Mouse (Mus musculus): ENCODE results near the gene Car11. TPM values are rescaled to one million over a fixed set of nuclear protein-coding genes. Genes with fewer than 3 reads are reported as not detected.

Gene Car11
- polyA plus RNA-seq, 1 experiment from 2014 or later: 64.4 TPM

DNA sequence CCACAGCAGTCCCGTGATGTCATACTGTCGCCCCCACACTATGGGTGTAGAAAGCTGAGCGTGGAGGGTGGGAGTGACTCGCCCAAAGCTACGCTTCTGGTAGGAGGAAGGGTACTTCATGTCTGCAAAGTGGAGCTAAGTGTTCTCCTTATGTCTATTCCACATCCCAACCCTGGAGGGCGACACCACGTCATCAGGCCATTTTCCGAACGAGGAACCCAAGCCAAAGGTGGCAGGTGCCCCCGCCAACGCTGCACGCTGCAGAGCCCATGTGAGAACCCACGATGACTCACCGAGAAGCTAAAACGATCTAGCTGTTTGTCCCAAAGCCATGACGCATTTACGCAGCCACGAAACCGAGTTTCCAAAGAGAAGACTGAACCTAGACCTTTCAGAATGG is 42.7 kb downstream of the Car11 start:
- Histone ChIP-seq H3K9me3 (ENCODE audit: control insufficient read depth, low read length) (no peaks in the 10 kb centered on the region), H3K4me2 (ENCODE audit: low read length) (peak overlapping the region; percentile 37), H3K4me1 (replicated peaks; ENCODE audit: control insufficient read depth, insufficient read depth, low read length) (peaks cover 2% of the 10 kb centered on the region; the same call in 1 of the 2 replicates), H3K4me3 (replicated peaks; ENCODE audit: low read length) (peak overlapping the region; percentile 17), H3K27me3 (replicated peaks; ENCODE audit: control insufficient read depth, insufficient read depth, low read length) (no peaks in the 10 kb centered on the region), H3K36me3 (ENCODE audit: control insufficient read depth, insufficient read depth) (no peaks in the 10 kb centered on the region), H3K9ac (replicated peaks; ENCODE audit: low read depth, low read length) (no peak overlapping the region), H3K27ac (ENCODE audit: low read length) (no peak overlapping the region)
- ATAC-seq: no peak
- WGBS: 31% methylated on average over 19 of the region's 19 CpGs

- H3K36me3 ChIP-seq (ENCODE audit: control insufficient read depth, insufficient read depth): no peaks in the 10 kb centered on the region
- WGBS: 25% methylated on average over 2 of the region's 2 CpGs
- no peak overlapping the region for H3K4me2 ChIP-seq (ENCODE audit: low read length)
- H3K27me3 ChIP-seq (replicated peaks; ENCODE audit: control insufficient read depth, insufficient read depth, low read length): no peaks in the 10 kb centered on the region
- no peak overlapping the region for H3K4me3 ChIP-seq (replicated peaks; ENCODE audit: low read length)
- no peaks in the 10 kb centered on the region for H3K9me3 ChIP-seq (ENCODE audit: control insufficient read depth, low read length)
- H3K9ac ChIP-seq (replicated peaks; ENCODE audit: low read depth, low read length): no peak overlapping the region
- no peak for ATAC-seq
- peaks cover 2% of the 10 kb centered on the region for H3K4me1 ChIP-seq (replicated peaks; ENCODE audit: control insufficient read depth, insufficient read depth, low read length)
- H3K27ac ChIP-seq (ENCODE audit: low read length): no peak overlapping the region
Observed at GRCm38 (mm10) chr7:45744387-45744786, 44.7 kb downstream of the Car11 start.

GRCm38 (mm10) chr7:45746518-45746917 is 46.9 kb downstream of the Car11 start:
- H3K36me3 ChIP-seq (ENCODE audit: control insufficient read depth, insufficient read depth): no peaks in the 10 kb centered on the region
- ATAC-seq: no peak
- peaks cover 6% of the 10 kb centered on the region for H3K4me1 ChIP-seq (replicated peaks; ENCODE audit: control insufficient read depth, insufficient read depth, low read length)
- no peaks in the 10 kb centered on the region for H3K9me3 ChIP-seq (ENCODE audit: control insufficient read depth, low read length)
- 68% methylated on average over 6 of the region's 6 CpGs for WGBS
- no peaks in the 10 kb centered on the region for H3K27me3 ChIP-seq (replicated peaks; ENCODE audit: control insufficient read depth, insufficient read depth, low read length)
- no peak overlapping the region for H3K4me2 ChIP-seq (ENCODE audit: low read length)
- H3K9ac ChIP-seq (replicated peaks; ENCODE audit: low read depth, low read length): no peak overlapping the region
- no peak overlapping the region for H3K4me3 ChIP-seq (replicated peaks; ENCODE audit: low read length)
- no peak overlapping the region for H3K27ac ChIP-seq (ENCODE audit: low read length)

GRCm38 (mm10) chr7:45747450-45747849 is 47.8 kb downstream of the Car11 start:
- ATAC-seq: no peak
- H3K9me3 ChIP-seq (ENCODE audit: control insufficient read depth, low read length): no peaks in the 10 kb centered on the region
- no peaks in the 10 kb centered on the region for H3K27me3 ChIP-seq (replicated peaks; ENCODE audit: control insufficient read depth, insufficient read depth, low read length)
- no peaks in the 10 kb centered on the region for H3K36me3 ChIP-seq (ENCODE audit: control insufficient read depth, insufficient read depth)
- no peak overlapping the region for H3K4me2 ChIP-seq (ENCODE audit: low read length)
- no peak overlapping the region for H3K9ac ChIP-seq (replicated peaks; ENCODE audit: low read depth, low read length)
- H3K4me3 ChIP-seq (replicated peaks; ENCODE audit: low read length): no peak overlapping the region
- H3K4me1 ChIP-seq (replicated peaks; ENCODE audit: control insufficient read depth, insufficient read depth, low read length): peaks cover 4% of the 10 kb centered on the region
- no peak overlapping the region for H3K27ac ChIP-seq (ENCODE audit: low read length)
- WGBS: 85% methylated on average over 5 of the region's 5 CpGs

GRCm38 (mm10) chr7:45748110-45748509 is 48.5 kb downstream of the Car11 start:
- Histone ChIP-seq H3K27ac (ENCODE audit: low read length) (no peak overlapping the region), H3K36me3 (ENCODE audit: control insufficient read depth, insufficient read depth) (no peaks in the 10 kb centered on the region), H3K4me1 (replicated peaks; ENCODE audit: control insufficient read depth, insufficient read depth, low read length) (peaks cover 4% of the 10 kb centered on the region), H3K9ac (replicated peaks; ENCODE audit: low read depth, low read length) (no peak overlapping the region), H3K9me3 (ENCODE audit: control insufficient read depth, low read length) (no peaks in the 10 kb centered on the region), H3K27me3 (replicated peaks; ENCODE audit: control insufficient read depth, insufficient read depth, low read length) (no peaks in the 10 kb centered on the region), H3K4me3 (replicated peaks; ENCODE audit: low read length) (no peak overlapping the region), H3K4me2 (ENCODE audit: low read length) (no peak overlapping the region)
- ATAC-seq: no peak
- 79% methylated on average over 7 of the region's 7 CpGs for WGBS

- Histone ChIP-seq H3K9ac (replicated peaks; ENCODE audit: low read depth, low read length) (no peak overlapping the region), H3K4me1 (replicated peaks; ENCODE audit: control insufficient read depth, insufficient read depth, low read length) (peaks cover 4% of the 10 kb centered on the region), H3K36me3 (ENCODE audit: control insufficient read depth, insufficient read depth) (no peaks in the 10 kb centered on the region), H3K4me3 (replicated peaks; ENCODE audit: low read length) (no peak overlapping the region), H3K27ac (ENCODE audit: low read length) (no peak overlapping the region), H3K9me3 (ENCODE audit: control insufficient read depth, low read length) (no peaks in the 10 kb centered on the region), H3K4me2 (ENCODE audit: low read length) (no peak overlapping the region), H3K27me3 (replicated peaks; ENCODE audit: control insufficient read depth, insufficient read depth, low read length) (no peaks in the 10 kb centered on the region)
- 38% methylated on average over 10 of the region's 10 CpGs for WGBS
- ATAC-seq: no peak
Observed at GRCm38 (mm10) chr7:45749401-45749800, 49.8 kb downstream of the Car11 start.

DNA sequence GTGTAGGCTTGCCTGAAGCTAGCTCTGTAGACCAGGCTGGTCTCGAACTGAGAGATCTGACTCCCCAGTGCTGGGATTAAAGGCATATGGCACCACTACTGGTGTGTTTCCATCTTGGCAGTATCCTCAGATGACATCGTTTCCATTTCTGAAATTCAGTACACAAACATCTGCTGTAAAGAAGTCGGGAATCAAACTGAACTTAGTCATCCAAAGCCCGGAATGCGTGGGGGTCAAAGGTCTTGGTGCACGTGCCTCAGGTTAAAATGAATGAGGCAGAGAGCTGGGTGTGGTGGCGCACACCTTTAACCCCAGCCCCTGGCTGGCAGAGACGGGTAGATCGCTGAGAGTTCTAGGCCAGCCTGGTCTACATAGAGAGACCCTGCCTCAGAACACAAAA is 50.5 kb downstream of the Car11 start:
- no peaks in the 10 kb centered on the region for H3K36me3 ChIP-seq (ENCODE audit: control insufficient read depth, insufficient read depth)
- WGBS: 74% methylated on average over 9 of the region's 9 CpGs
- no peaks in the 10 kb centered on the region for H3K27me3 ChIP-seq (replicated peaks; ENCODE audit: control insufficient read depth, insufficient read depth, low read length)
- H3K4me1 ChIP-seq (replicated peaks; ENCODE audit: control insufficient read depth, insufficient read depth, low read length): peaks cover 4% of the 10 kb centered on the region
- H3K4me3 ChIP-seq (replicated peaks; ENCODE audit: low read length): no peak overlapping the region
- H3K27ac ChIP-seq (ENCODE audit: low read length): no peak overlapping the region
- ATAC-seq: no peak
- H3K9ac ChIP-seq (replicated peaks; ENCODE audit: low read depth, low read length): no peak overlapping the region
- no peak overlapping the region for H3K4me2 ChIP-seq (ENCODE audit: low read length)
- H3K9me3 ChIP-seq (ENCODE audit: control insufficient read depth, low read length): no peaks in the 10 kb centered on the region

Other genes with a start within 250 kb of the Car11 start
- 5,701 and 5,899 TPM in 2 replicates for gene Ftl1, start 240.0 kb upstream of the Car11 start, polyA plus RNA-seq (2015; fragmentation: Nextera tagmentation; extraction: Ambion mirVana)
- 225 and 257 TPM in 2 replicates for gene Bax, start 232.9 kb upstream of the Car11 start, polyA plus RNA-seq (2015; fragmentation: Nextera tagmentation; extraction: Ambion mirVana)
- gene Tulp2, start 218.0 kb upstream of the Car11 start, polyA plus RNA-seq (2015; fragmentation: Nextera tagmentation; extraction: Ambion mirVana): 0.12 TPM in 1 of 2 replicates, not detected in the other
- not detected in 2 replicates for gene Gm45808, start 213.0 kb upstream of the Car11 start, polyA plus RNA-seq (2015; fragmentation: Nextera tagmentation; extraction: Ambion mirVana)
- 2.2 and 3.0 TPM in 2 replicates for gene Dhdh, start 211.0 kb upstream of the Car11 start, polyA plus RNA-seq (2015; fragmentation: Nextera tagmentation; extraction: Ambion mirVana)
- 106 and 107 TPM in 2 replicates for gene Nucb1, start 189.4 kb upstream of the Car11 start, polyA plus RNA-seq (2015; fragmentation: Nextera tagmentation; extraction: Ambion mirVana)
- 14.4 and 16.4 TPM in 2 replicates for gene Ppp1r15a, start 173.6 kb upstream of the Car11 start, polyA plus RNA-seq (2015; fragmentation: Nextera tagmentation; extraction: Ambion mirVana)
- 0.57 and 0.81 TPM in 2 replicates for gene Plekha4, start 173.5 kb upstream of the Car11 start, polyA plus RNA-seq (2015; fragmentation: Nextera tagmentation; extraction: Ambion mirVana)
- gene Hsd17b14, start 144.9 kb upstream of the Car11 start, polyA plus RNA-seq (2015; fragmentation: Nextera tagmentation; extraction: Ambion mirVana): not detected in 2 replicates
- gene Bcat2, start 129.7 kb upstream of the Car11 start, polyA plus RNA-seq (2015; fragmentation: Nextera tagmentation; extraction: Ambion mirVana): 24.2 and 24.5 TPM in 2 replicates
- gene Fgf21, start 84.4 kb upstream of the Car11 start, polyA plus RNA-seq (2015; fragmentation: Nextera tagmentation; extraction: Ambion mirVana): not detected in 2 replicates
- not detected in 2 replicates for gene Fut1, start 82.6 kb upstream of the Car11 start, polyA plus RNA-seq (2015; fragmentation: Nextera tagmentation; extraction: Ambion mirVana)
- gene Izumo1, start 78.0 kb upstream of the Car11 start, polyA plus RNA-seq (2015; fragmentation: Nextera tagmentation; extraction: Ambion mirVana): not detected in 2 replicates
- gene Rasip1, start 72.4 kb upstream of the Car11 start, polyA plus RNA-seq (2015; fragmentation: Nextera tagmentation; extraction: Ambion mirVana): 13.5 and 15.1 TPM in 2 replicates
- 2.8 and 4.2 TPM in 2 replicates for gene Mamstr, start 59.9 kb upstream of the Car11 start, polyA plus RNA-seq (2015; fragmentation: Nextera tagmentation; extraction: Ambion mirVana)
- gene Fut2, start 33.4 kb upstream of the Car11 start, polyA plus RNA-seq (2015; fragmentation: Nextera tagmentation; extraction: Ambion mirVana): 0.10 and 0.21 TPM in 2 replicates
- gene Ntn5, start 15.8 kb upstream of the Car11 start, polyA plus RNA-seq (2015; fragmentation: Nextera tagmentation; extraction: Ambion mirVana): 0.80 and 0.84 TPM in 2 replicates
- gene Sec1, start 5.4 kb upstream of the Car11 start, polyA plus RNA-seq (2015; fragmentation: Nextera tagmentation; extraction: Ambion mirVana): 0.10 and 0.25 TPM in 2 replicates
- 4.1 and 4.3 TPM in 2 replicates for gene Dbp, start 5.2 kb downstream of the Car11 start, polyA plus RNA-seq (2015; fragmentation: Nextera tagmentation; extraction: Ambion mirVana)
- gene Rpl18, start 15.6 kb downstream of the Car11 start, polyA plus RNA-seq (2015; fragmentation: Nextera tagmentation; extraction: Ambion mirVana): 567 and 579 TPM in 2 replicates
- 29.9 and 31.1 TPM in 2 replicates for gene Sphk2, start 18.2 kb downstream of the Car11 start, polyA plus RNA-seq (2015; fragmentation: Nextera tagmentation; extraction: Ambion mirVana)
- 0.60 and 1.1 TPM in 2 replicates for gene Fam83e, start 21.4 kb downstream of the Car11 start, polyA plus RNA-seq (2015; fragmentation: Nextera tagmentation; extraction: Ambion mirVana)
- gene Spaca4, start 26.0 kb downstream of the Car11 start, polyA plus RNA-seq (2015; fragmentation: Nextera tagmentation; extraction: Ambion mirVana): not detected in 2 replicates
- gene Lmtk3, start 83.9 kb downstream of the Car11 start, polyA plus RNA-seq (2015; fragmentation: Nextera tagmentation; extraction: Ambion mirVana): 18.9 and 26.4 TPM in 2 replicates
- gene Sult2b1, start 84.8 kb downstream of the Car11 start, polyA plus RNA-seq (2015; fragmentation: Nextera tagmentation; extraction: Ambion mirVana): 5.5 and 7.1 TPM in 2 replicates
- 327 and 379 TPM in 2 replicates for gene Cyth2, start 114.7 kb downstream of the Car11 start, polyA plus RNA-seq (2015; fragmentation: Nextera tagmentation; extraction: Ambion mirVana)
- 0.85 and 1.1 TPM in 2 replicates for gene Kcnj14, start 124.9 kb downstream of the Car11 start, polyA plus RNA-seq (2015; fragmentation: Nextera tagmentation; extraction: Ambion mirVana)
- 45.3 and 46.1 TPM in 2 replicates for gene Grwd1, start 131.1 kb downstream of the Car11 start, polyA plus RNA-seq (2015; fragmentation: Nextera tagmentation; extraction: Ambion mirVana)
- gene Kdelr1, start 172.9 kb downstream of the Car11 start, polyA plus RNA-seq (2015; fragmentation: Nextera tagmentation; extraction: Ambion mirVana): 41.8 TPM in 2 replicates
- gene Grin2d, start 178.5 kb downstream of the Car11 start, polyA plus RNA-seq (2015; fragmentation: Nextera tagmentation; extraction: Ambion mirVana): 0.56 and 1.5 TPM in 2 replicates
- gene Syngr4, start 196.9 kb downstream of the Car11 start, polyA plus RNA-seq (2015; fragmentation: Nextera tagmentation; extraction: Ambion mirVana): 0.63 TPM in 1 of 2 replicates, not detected in the other
- 5.7 and 6.0 TPM in 2 replicates for gene Tmem143, start 197.1 kb downstream of the Car11 start, polyA plus RNA-seq (2015; fragmentation: Nextera tagmentation; extraction: Ambion mirVana)
- 19.2 and 21.6 TPM in 2 replicates for gene Emp3, start 221.6 kb downstream of the Car11 start, polyA plus RNA-seq (2015; fragmentation: Nextera tagmentation; extraction: Ambion mirVana)
- gene Ccdc114, start 224.2 kb downstream of the Car11 start, polyA plus RNA-seq (2015; fragmentation: Nextera tagmentation; extraction: Ambion mirVana): 3.1 and 4.6 TPM in 2 replicates